Mouse (Mus musculus): ENCODE data around the gene Madd. TPM values are rescaled to one million over a fixed set of nuclear protein-coding genes. Genes with fewer than 3 reads are reported as not detected.

The Madd gene
- polyA plus RNA-seq, 3 experiments from 2014 or later: 58.0 to 78.6 (median 69.2) TPM

DNA sequence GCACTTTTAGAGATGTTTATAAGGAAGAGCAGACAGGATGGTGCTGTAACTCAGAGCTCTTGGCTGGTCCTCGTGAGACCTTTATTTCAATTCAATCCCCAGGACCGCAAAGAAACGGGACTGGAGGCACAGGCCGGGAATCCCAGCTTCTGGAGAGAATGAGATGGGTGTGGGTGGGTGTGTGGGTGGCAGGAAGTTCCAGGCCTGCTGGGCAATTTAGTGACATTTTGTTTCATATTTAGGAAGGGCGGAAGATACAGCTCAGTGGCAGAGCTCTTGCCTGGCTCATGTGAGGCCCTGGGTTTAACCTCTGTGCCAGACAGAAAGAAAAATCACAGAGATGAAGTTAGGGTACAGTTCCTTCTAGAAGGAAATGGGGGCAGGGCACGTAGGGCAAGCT lies 93.4 kb downstream of the Madd start:
- ATAC-seq: no peak

- ATAC-seq: no peak
These were observed 94.7 kb downstream of the Madd start for GRCm38 (mm10) chr2:91088987-91089386.

DNA sequence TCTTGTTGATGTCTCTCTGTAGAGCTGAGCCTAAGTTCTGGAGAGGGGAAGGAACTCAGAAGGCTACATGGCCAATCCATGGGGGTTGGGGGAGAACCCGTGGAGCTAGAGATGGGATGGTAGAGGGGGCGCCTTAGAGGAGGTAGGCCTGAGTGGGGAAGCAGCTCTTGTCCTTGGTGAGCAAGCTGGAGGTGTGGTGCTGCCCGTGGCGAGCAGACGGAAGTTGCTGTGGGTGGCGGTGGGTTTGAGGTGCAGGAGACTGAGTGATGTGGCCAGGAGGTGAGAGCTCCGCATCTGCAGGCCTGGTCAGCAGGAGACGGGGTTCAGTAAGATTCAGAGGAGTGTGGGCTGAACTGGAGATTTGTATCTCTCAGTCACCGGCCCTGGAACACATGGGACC lies 96.2 kb downstream of the Madd start:
- no peak for ATAC-seq

Other genes starting within 250 kb of the Madd start
- gene Celf1, start 243.5 kb downstream of the Madd start, polyA plus RNA-seq (2017; shearing (Covaris generic)): 10 to 100 TPM; 48.4 to 57.0 (median 49.4) TPM
- 1 to 10 TPM; 2.0 to 4.7 (median 4.6) TPM for gene Rapsn, start 148.2 kb downstream of the Madd start, polyA plus RNA-seq (2017; shearing (Covaris generic))
- 100 to 1,000 TPM; 197 to 219 (median 204) TPM for gene Psmc3, start 129.8 kb downstream of the Madd start, polyA plus RNA-seq (2017; shearing (Covaris generic))
- gene Slc39a13, start 113.4 kb downstream of the Madd start, polyA plus RNA-seq (2017; shearing (Covaris generic)): 10 to 100 TPM; 18.5 to 28.5 (median 23.3) TPM
- under 1 TPM in 1 of 3 experiments, not detected in 2; 0.68 TPM for gene Spi1, start 101.4 kb downstream of the Madd start, polyA plus RNA-seq (2017; shearing (Covaris generic))
- gene Mybpc3, start 65.7 kb downstream of the Madd start, polyA plus RNA-seq (2017; shearing (Covaris generic)): not detected
- gene Nr1h3, start 19.0 kb upstream of the Madd start, polyA plus RNA-seq (2017; shearing (Covaris generic)): 1 to 10 TPM in 2 of 3 experiments, under 1 TPM in 1; 0.33 to 2.8 (median 1.4) TPM
- gene Acp2, start 19.0 kb upstream of the Madd start, polyA plus RNA-seq (2017; shearing (Covaris generic)): 10 to 100 TPM; 13.3 to 18.2 (median 15.0) TPM
- gene Ddb2, start 53.1 kb upstream of the Madd start, polyA plus RNA-seq (2017; shearing (Covaris generic)): 10 to 100 TPM; 56.2 to 82.8 (median 75.2) TPM
- gene Pacsin3, start 72.1 kb upstream of the Madd start, polyA plus RNA-seq (2017; shearing (Covaris generic)): under 1 TPM in 1 of 3 experiments, not detected in 2; 0.98 TPM
- gene Arfgap2, start 81.1 kb upstream of the Madd start, polyA plus RNA-seq (2017; shearing (Covaris generic)): 10 to 100 TPM; 73.7 to 97.8 (median 96.2) TPM

Measured in inflammation-experienced regulatory T-cells, adult 6 months (primary cell).